Mouse (Mus musculus): ENCODE data around the gene Ubtfl1. TPM values are rescaled to one million over a fixed set of nuclear protein-coding genes. Genes with fewer than 3 reads are reported as not detected.
"Not testable (repeated sequence)": the region's sequence is repeated elsewhere in the genome, so short reads cannot be mapped to it uniquely, and the experiment has no call there.

Gene Ubtfl1
- not detected in 2 replicates for total RNA-seq (2014; fragmentation: Nextera tagmentation)
- total RNA-seq (2017): not detected in 2 replicates

DNA sequence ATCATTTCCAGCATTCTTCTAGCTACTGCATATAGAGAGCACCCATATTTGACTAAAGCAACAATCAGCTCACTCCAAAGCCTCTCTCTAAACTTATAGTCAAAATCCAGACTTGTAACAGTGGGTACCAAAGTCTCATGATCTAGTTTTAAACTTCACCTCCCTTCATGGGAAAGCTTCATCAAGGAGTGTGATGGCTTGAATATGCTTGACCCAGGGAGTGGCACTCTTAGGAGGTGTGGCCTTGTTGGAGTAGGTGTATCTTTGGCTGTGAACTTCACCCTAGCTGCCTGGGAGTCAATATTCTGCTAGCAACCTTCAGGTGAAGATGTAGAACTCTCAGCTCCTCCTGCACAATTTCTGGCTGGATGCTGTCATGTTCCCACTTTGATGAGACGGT lies at the start of gene Ubtfl1:
Gene Ubtfl1 (plus strand): TSS at position 301 of the 400 bp plus-strand sequence.
- no peak for ATAC-seq (replicated peaks; ENCODE audit: low FRiP score, low TSS enrichment, poor library complexity, severe bottlenecking)

DNA sequence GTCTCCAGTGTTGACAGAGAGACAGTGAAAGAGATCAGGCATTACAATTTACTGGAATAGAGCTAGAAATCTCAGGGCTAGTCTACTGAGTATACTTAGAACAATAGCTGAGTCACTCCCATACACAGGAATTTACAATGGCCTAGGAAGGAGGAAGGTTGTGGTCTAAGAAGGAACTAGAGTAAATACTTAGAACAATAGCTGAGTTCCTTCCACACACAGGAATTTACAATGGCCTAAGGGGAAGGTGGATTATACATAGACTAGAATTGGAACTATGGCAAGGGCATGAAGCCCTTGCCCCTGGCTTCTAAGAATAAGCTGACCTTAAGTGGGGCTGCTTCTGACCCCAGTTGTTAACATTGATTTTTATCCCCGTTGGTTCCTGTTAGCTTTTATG lies 31.2 kb upstream of the Ubtfl1 start:
- ATAC-seq (replicated peaks; ENCODE audit: low FRiP score, low TSS enrichment, poor library complexity, severe bottlenecking): not testable (repeated sequence)

- no peak for ATAC-seq (replicated peaks; ENCODE audit: low FRiP score, low TSS enrichment, poor library complexity, severe bottlenecking)
These were observed 18.4 kb upstream of the Ubtfl1 start for GRCm38 (mm10) chr9:18385782-18386181.

- ATAC-seq (replicated peaks; ENCODE audit: low FRiP score, low TSS enrichment, poor library complexity, severe bottlenecking): no peak
These were observed 4.6 kb upstream of the Ubtfl1 start for GRCm38 (mm10) chr9:18399629-18400028.

DNA sequence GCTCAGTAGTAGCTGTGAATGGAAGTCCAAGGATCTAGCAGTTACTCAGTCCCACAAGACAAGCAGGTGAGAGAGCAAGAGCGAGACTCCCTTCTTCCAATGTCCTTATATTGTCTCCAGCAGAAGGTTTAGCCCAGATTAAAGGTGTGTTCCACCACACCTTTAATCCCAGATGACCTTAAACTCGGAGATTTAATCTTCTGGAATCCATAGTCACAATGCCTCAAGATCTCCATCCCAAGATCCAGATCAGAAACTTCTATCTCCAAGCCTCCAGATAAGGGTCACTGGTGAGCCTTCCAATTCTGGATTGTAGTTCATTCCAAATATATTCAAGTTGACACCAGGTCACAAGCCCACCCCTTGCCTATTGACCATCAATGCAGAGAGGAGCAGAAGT lies 1.3 kb upstream of the Ubtfl1 start, which contains the start of gene Naalad2:
Gene Naalad2 (minus strand): TSS at position 101 of the 400 bp plus-strand sequence.
- not testable (repeated sequence) for ATAC-seq (replicated peaks; ENCODE audit: low FRiP score, low TSS enrichment, poor library complexity, severe bottlenecking)

DNA sequence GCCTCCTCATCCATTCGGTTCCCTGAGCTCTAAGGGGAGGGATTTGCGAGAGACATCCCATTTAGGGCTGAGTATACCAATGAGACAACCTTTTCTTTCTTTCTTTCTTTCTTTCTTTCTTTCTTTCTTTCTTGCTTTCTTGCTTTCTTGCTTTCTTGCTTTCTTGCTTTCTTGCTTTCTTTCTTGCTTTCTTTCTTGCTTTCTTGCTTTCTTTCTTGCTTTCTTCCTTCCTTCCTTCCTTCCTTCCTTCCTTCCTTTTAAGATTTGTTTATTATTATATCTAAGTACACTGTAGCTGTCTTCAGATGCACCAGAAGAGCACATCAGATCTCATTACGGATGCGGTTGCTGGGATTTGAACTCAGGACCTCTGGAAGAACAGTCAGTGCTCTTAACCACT lies 8.2 kb downstream of the Ubtfl1 start:
- ATAC-seq (replicated peaks; ENCODE audit: low FRiP score, low TSS enrichment, poor library complexity, severe bottlenecking): not testable (repeated sequence)

GRCm38 (mm10) chr9:18430354-18430753 lies 26.1 kb downstream of the Ubtfl1 start, which contains the start of gene Mbd3l2:
Gene Mbd3l2, plus strand, starts transcription at chr9:18430654.
- no peak for ATAC-seq (replicated peaks; ENCODE audit: low FRiP score, low TSS enrichment, poor library complexity, severe bottlenecking)

DNA sequence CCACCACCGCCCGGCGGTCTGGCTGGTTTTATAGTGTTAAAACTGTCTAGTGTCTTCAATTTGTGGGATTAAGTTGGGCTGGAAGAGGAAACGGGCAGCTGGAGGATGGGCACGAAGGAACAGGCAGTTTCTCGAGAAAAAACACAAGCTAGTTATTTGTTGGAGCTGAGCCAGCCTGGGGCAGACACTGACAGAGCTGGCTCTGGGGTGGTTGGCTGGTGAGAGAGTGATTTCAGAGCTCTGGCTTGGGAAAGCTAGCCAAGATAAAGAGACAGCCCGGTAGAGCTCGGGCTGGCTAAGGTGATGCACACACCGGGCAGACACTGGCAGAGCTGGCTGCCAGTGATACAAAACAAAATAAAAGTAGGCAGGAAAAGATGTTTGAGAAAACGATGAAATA lies 27.5 kb downstream of the Ubtfl1 start:
- no peak for ATAC-seq (replicated peaks; ENCODE audit: low FRiP score, low TSS enrichment, poor library complexity, severe bottlenecking)

DNA sequence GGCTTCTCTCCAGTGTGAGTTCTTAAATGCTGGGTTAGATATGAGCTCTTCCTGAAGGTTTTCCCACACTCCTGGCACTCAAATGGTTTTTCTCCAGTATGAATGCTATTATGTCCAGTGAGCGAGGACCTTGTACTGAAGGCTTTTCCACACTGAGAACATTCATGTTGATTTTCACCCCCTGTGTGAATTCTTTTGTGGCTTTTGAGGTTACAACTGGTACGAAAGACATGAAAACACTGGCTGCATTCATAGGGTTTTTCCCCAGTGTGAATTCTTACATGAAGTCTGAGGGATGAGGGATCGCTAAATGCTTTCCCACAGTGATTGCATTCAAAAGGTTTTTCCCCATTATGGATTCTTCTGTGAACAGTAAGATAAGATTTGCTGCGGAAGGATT lies 52.3 kb downstream of the Ubtfl1 start:
- ATAC-seq (replicated peaks; ENCODE audit: low FRiP score, low TSS enrichment, poor library complexity, severe bottlenecking): no peak

Other genes starting within 250 kb of the Ubtfl1 start
- 38.5 and 74.0 TPM in 2 replicates for gene Chordc1, start 112.3 kb upstream of the Ubtfl1 start, total RNA-seq (2014; fragmentation: Nextera tagmentation)
- 106 and 154 TPM in 2 replicates for gene Chordc1, start 112.3 kb upstream of the Ubtfl1 start, total RNA-seq (2017)
- not detected in 2 replicates for gene Naalad2, start 1.4 kb upstream of the Ubtfl1 start, total RNA-seq (2014; fragmentation: Nextera tagmentation)
- not detected in 2 replicates for gene Naalad2, start 1.4 kb upstream of the Ubtfl1 start, total RNA-seq (2017)
- gene Mbd3l2, start 26.2 kb downstream of the Ubtfl1 start, total RNA-seq (2014; fragmentation: Nextera tagmentation): not detected in 2 replicates
- not detected in 2 replicates for gene Mbd3l2, start 26.2 kb downstream of the Ubtfl1 start, total RNA-seq (2017)
- 2.6 and 2.9 TPM in 2 replicates for gene Zfp558, start 73.8 kb downstream of the Ubtfl1 start, total RNA-seq (2014; fragmentation: Nextera tagmentation)
- gene Zfp558, start 73.8 kb downstream of the Ubtfl1 start, total RNA-seq (2017): 1.4 and 1.5 TPM in 2 replicates
- not detected in 2 replicates for gene Mbd3l1, start 73.9 kb downstream of the Ubtfl1 start, total RNA-seq (2014; fragmentation: Nextera tagmentation)
- not detected in 2 replicates for gene Mbd3l1, start 73.9 kb downstream of the Ubtfl1 start, total RNA-seq (2017)

All from megakaryocyte-erythroid progenitor cell, adult 5-6 weeks (primary cell).